Comparison of ENCODE assay signal across 12 mouse cellular contexts in genomic region chr6:84570039-84570438, GRCm38 (mm10). TPM values are rescaled to one million over a fixed set of nuclear protein-coding genes. Genes with fewer than 3 reads are reported as not detected.
DNase-seq lines count a peak whose midpoint lies in the region; ATAC-seq and TF ChIP-seq lines count a peak whose summit lies in the region.
"Had no signal": no experiment of that assay in that cellular context is flagged by ENCODE, and none has a peak within 500 bp of the region (broad histone marks: within the 10 kb centered on the region; RNA-seq: fewer than 3 reads in every experiment).

No protein-coding gene starts in this region.

- no peak overlapping the region for H3K4me2 ChIP-seq in forebrain, embryonic 16.5 days (ENCODE audit: low read length)
- H3K4me2 ChIP-seq in lung, postnatal 0 days (replicated peaks; ENCODE audit: low read depth, low read length): no peak overlapping the region
- no peak overlapping the region for H3K4me2 ChIP-seq in hindbrain, embryonic 12.5 days (replicated peaks)
- H3K4me2 ChIP-seq in midbrain, embryonic 14.5 days (ENCODE audit: low read length): no peak overlapping the region
- H3K4me2 ChIP-seq: kidney, embryonic 15.5 days had no signal

- peaks cover 45% of the 10 kb centered on the region for H3K27me3 ChIP-seq in forebrain, embryonic 10.5 days (ENCODE audit: poor library complexity, severe bottlenecking)
- 0 out of 2 replicates have a peak, but pooled peaks cover 2% of the 10 kb centered on the region for H3K27me3 ChIP-seq in forebrain, embryonic 16.5 days (replicated peaks; ENCODE audit: control insufficient read depth, insufficient read depth, low read length)
- no peaks in the 10 kb centered on the region for H3K27me3 ChIP-seq in lung, postnatal 0 days (replicated peaks; ENCODE audit: insufficient read depth, low read length)
- H3K27me3 ChIP-seq in hindbrain, embryonic 12.5 days: peaks cover 14% of the 10 kb centered on the region
- H3K27me3 ChIP-seq in midbrain, embryonic 14.5 days (ENCODE audit: control insufficient read depth, insufficient read depth, low read length): no peaks in the 10 kb centered on the region; the same call in 1 of the 2 replicates

- no peaks in the 10 kb centered on the region for H3K9me3 ChIP-seq in forebrain, embryonic 10.5 days
- H3K9me3 ChIP-seq in forebrain, embryonic 16.5 days (ENCODE audit: control insufficient read depth, low read length): no peaks in the 10 kb centered on the region
- H3K9me3 ChIP-seq in lung, postnatal 0 days (ENCODE audit: low read length): no peaks in the 10 kb centered on the region
- H3K9me3 ChIP-seq in hindbrain, embryonic 12.5 days (replicated peaks): no peaks in the 10 kb centered on the region
- no peaks in the 10 kb centered on the region for H3K9me3 ChIP-seq in midbrain, embryonic 14.5 days (ENCODE audit: control insufficient read depth, low read length)
- H3K9me3 ChIP-seq: kidney, embryonic 15.5 days had no signal

- no peak overlapping the region for H3K4me3 ChIP-seq in forebrain, embryonic 10.5 days
- no peak overlapping the region for H3K4me3 ChIP-seq in forebrain, embryonic 16.5 days (replicated peaks; ENCODE audit: low read length)
- H3K4me3 ChIP-seq in lung, postnatal 0 days (ENCODE audit: low read depth, low read length): no peak overlapping the region
- no peak overlapping the region for H3K4me3 ChIP-seq in hindbrain, embryonic 12.5 days
- H3K4me3 ChIP-seq in midbrain, embryonic 14.5 days (replicated peaks; ENCODE audit: low read depth, low read length): no peak overlapping the region
- H3K4me3 ChIP-seq: kidney, embryonic 15.5 days had no signal

- no peak overlapping the region for H3K9ac ChIP-seq in forebrain, embryonic 16.5 days (replicated peaks; ENCODE audit: low read depth, low read length)
- H3K9ac ChIP-seq in lung, postnatal 0 days (replicated peaks; ENCODE audit: low read depth): no peak overlapping the region
- H3K9ac ChIP-seq in hindbrain, embryonic 12.5 days: no peak overlapping the region
- H3K9ac ChIP-seq in midbrain, embryonic 14.5 days (replicated peaks; ENCODE audit: low read length): no peak overlapping the region
- H3K9ac ChIP-seq: kidney, embryonic 15.5 days had no signal

- no peak for TF ChIP-seq CTCF in lung, postnatal 0 days (IDR thresholded peaks at IDR 0.05)

- H3K4me1 ChIP-seq in forebrain, embryonic 10.5 days: peaks cover 42% of the 10 kb centered on the region
- H3K4me1 ChIP-seq in forebrain, embryonic 16.5 days (replicated peaks; ENCODE audit: control insufficient read depth, insufficient read depth, low read length): peaks cover 6% of the 10 kb centered on the region; the same call in 1 of the 2 replicates
- no peaks in the 10 kb centered on the region for H3K4me1 ChIP-seq in lung, postnatal 0 days (ENCODE audit: insufficient read depth, low read depth, low read length)
- peaks cover 25% of the 10 kb centered on the region for H3K4me1 ChIP-seq in hindbrain, embryonic 12.5 days
- peaks cover 9% of the 10 kb centered on the region for H3K4me1 ChIP-seq in midbrain, embryonic 14.5 days (ENCODE audit: control insufficient read depth, insufficient read depth, low read length)

- no peaks in the 10 kb centered on the region for H3K36me3 ChIP-seq in forebrain, embryonic 10.5 days (replicated peaks)
- no peaks in the 10 kb centered on the region for H3K36me3 ChIP-seq in forebrain, embryonic 16.5 days (ENCODE audit: control insufficient read depth, insufficient read depth)
- no peaks in the 10 kb centered on the region for H3K36me3 ChIP-seq in lung, postnatal 0 days (ENCODE audit: insufficient read depth, low read length)
- H3K36me3 ChIP-seq in hindbrain, embryonic 12.5 days: no peaks in the 10 kb centered on the region; the same call in 1 of the 2 replicates
- H3K36me3 ChIP-seq in midbrain, embryonic 14.5 days (ENCODE audit: control insufficient read depth, insufficient read depth, low read length): no peaks in the 10 kb centered on the region
- H3K36me3 ChIP-seq: kidney, embryonic 15.5 days had no signal

- ATAC-seq in forebrain, embryonic 16.5 days: no peak
- 0 out of 2 replicates have a peak, but pooled peaks have one; percentile 4 for ATAC-seq in lung, postnatal 0 days
- peak; percentile 30; the same call in 1 of the 2 replicates for ATAC-seq in hindbrain, embryonic 12.5 days (ENCODE audit: low FRiP score)
- ATAC-seq in midbrain, embryonic 14.5 days (ENCODE audit: low FRiP score, low TSS enrichment): no peak

- H3K27ac ChIP-seq in forebrain, embryonic 10.5 days: peak overlapping the region; percentile 75
- H3K27ac ChIP-seq in forebrain, embryonic 16.5 days (ENCODE audit: low read length): no peak overlapping the region
- H3K27ac ChIP-seq in lung, postnatal 0 days (ENCODE audit: low read length): no peak overlapping the region
- peak overlapping the region; percentile 24; the same call in 1 of the 2 replicates for H3K27ac ChIP-seq in hindbrain, embryonic 12.5 days
- no peak overlapping the region for H3K27ac ChIP-seq in midbrain, embryonic 14.5 days (replicated peaks; ENCODE audit: low read depth, low read length)
- H3K27ac ChIP-seq: kidney, embryonic 15.5 days had no signal

- no peak for TF ChIP-seq EP300 in lung, postnatal 0 days (IDR thresholded peaks at IDR 0.05)

- no peak for DNase-seq in forebrain, embryonic 10.5 days (ENCODE audit: extremely low spot score, low spot score)
- DNase-seq in lung, postnatal 0 days (ENCODE audit: low spot score): no peak
- no peak for DNase-seq in lung, postnatal 10 days
- peak; percentile 32 for DNase-seq in midbrain, embryonic 14.5 days
- no peak for DNase-seq in urinary bladder, adult 2 months (ENCODE audit: low spot score)
- DNase-seq in thymus, postnatal 10 days (ENCODE audit: low spot score in 2 of 2): no peak
- DNase-seq: cerebellum, adult 18-20 months; gastrocnemius, postnatal 14 days; heart, postnatal 10 days had no signal

- WGBS in forebrain, embryonic 10.5 days: 55% methylated on average over 3 of the region's 3 CpGs
- WGBS in forebrain, embryonic 16.5 days: 25% methylated on average over 3 of the region's 3 CpGs
- WGBS in lung, postnatal 0 days: 25% methylated on average over 3 of the region's 3 CpGs
- WGBS in hindbrain, embryonic 12.5 days: 32% methylated on average over 3 of the region's 3 CpGs
- WGBS in midbrain, embryonic 14.5 days: 60% methylated on average over 3 of the region's 3 CpGs

RNA-seq across cellular contexts. Expression of gene Cyp26b1, which starts 23.7 kb away (rescaled TPM):
- polyA plus RNA-seq in forebrain, embryonic 10.5 days (2016; fragmentation: Nextera tagmentation; extraction: Ambion mirVana): 0.90 and 1.2 TPM in 2 replicates
- 3.6 and 6.2 TPM in 2 replicates for polyA plus RNA-seq in forebrain, embryonic 16.5 days (2015; fragmentation: Nextera tagmentation; extraction: Ambion mirVana)
- 2.6 and 7.7 TPM in 2 replicates for polyA plus RNA-seq in lung, postnatal 0 days (2015; fragmentation: Nextera tagmentation; extraction: Ambion mirVana)
- polyA plus RNA-seq in hindbrain, embryonic 12.5 days (2016; fragmentation: Nextera tagmentation; extraction: Ambion mirVana): 55.3 and 60.5 TPM in 2 replicates
- 21.9 and 29.5 TPM in 2 replicates for polyA plus RNA-seq in midbrain, embryonic 14.5 days (2014; fragmentation: Nextera tagmentation; extraction: Ambion mirVana)
- 2.3 and 3.7 TPM in 2 replicates for polyA plus RNA-seq in urinary bladder, adult 2 months (2012; rRNA removed)

Comparison
In these comparisons a context has a peak if more than half of its experiments do, and no peak if none do; other contexts are left out.
1. H3K27ac ChIP-seq: peak in forebrain, embryonic 10.5 days (single experiment) and hindbrain, embryonic 12.5 days (single experiment); none in forebrain, embryonic 16.5 days (single experiment), lung, postnatal 0 days (single experiment) and midbrain, embryonic 14.5 days (single experiment).
2. ATAC-seq: peak in lung, postnatal 0 days (single experiment) and hindbrain, embryonic 12.5 days (single experiment); none in forebrain, embryonic 16.5 days (single experiment) and midbrain, embryonic 14.5 days (single experiment).